Mouse (Mus musculus) brain, embryonic 14.5 days (tissue): ENCODE measurements at regions not wholly inside any gene's neighbourhood (a gene's known extent, or its start where the extent isn't known, plus 50 kb on each side); places are given as distances from the start of the nearest gene placed in this dataset.

Experiments used
- DNase-seq: peaks from one replicate; pipeline ENCODE4 v3.0.0-alpha.2; 2011; ENCODE audit warnings: low read depth
- CTCF ChIP-seq: fragments of 200-500 bp; IDR thresholded peaks from 2 replicates; pipeline ENCODE4 v1.5.1; 2012; ENCODE audit warnings: inconsistent platforms, mild to moderate bottlenecking, moderate library complexity, borderline replicate concordance; ENCODE audit not compliant: insufficient read depth, insufficient read length; ENCODE audit errors: extremely low read depth
- POLR2A ChIP-seq: fragments of 200-500 bp; IDR thresholded peaks from 2 replicates; pipeline ENCODE4 v1.6.1; 2012; ENCODE audit warnings: mild to moderate bottlenecking, inconsistent platforms, borderline replicate concordance; ENCODE audit not compliant: poor library complexity, insufficient read depth, insufficient read length, severe bottlenecking; ENCODE audit errors: extremely low read depth

DNA sequence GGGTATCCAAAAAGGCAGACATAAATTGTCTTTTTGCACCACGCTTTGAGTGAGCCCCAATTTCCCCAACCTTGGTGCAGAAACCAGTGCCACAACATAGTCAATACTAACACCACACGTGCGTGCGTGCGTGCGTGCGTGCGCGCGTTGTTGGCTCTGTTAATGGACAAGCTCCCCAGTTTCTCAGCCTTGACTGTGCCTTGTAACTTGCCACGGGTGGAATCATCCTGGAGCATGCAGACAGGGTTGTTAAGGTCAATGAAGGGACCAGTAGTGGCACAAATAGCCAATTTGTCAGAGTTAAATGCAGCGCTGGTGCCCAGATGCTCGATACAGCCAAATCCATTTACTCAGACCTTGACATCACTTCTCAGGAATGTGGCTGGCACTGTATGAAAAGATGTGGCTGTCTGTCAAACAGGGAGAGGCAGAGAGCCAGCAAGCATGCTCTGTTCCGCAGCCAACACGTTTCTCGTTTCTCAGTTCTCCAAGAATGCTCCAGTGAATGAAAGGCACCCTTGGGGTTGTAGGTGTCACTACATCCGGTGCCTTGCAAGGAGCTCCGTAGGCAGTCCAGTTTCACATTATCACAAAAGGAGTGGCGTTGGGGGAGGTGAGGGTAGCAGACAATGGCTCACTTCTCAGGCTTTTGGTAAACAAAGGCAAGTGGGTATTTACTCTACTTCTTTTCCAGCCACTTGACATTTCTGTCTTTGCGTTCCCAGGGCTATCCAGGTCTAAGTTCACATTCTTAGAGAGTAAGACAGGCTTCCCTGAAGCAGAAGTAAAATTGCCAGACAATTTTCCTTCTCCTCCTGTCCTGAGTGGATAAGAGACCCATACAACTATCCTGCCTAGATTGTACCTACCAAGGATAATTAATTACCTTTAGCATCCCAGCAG, 53.2 kb upstream of the Usp27x start:
- DNase-seq: peak; percentile 93
- no peak for TF ChIP-seq POLR2A
- TF ChIP-seq CTCF: peak; percentile 8; the same call in 1 of the 2 replicates
